Mouse (Mus musculus) G1E (cell line): ENCODE results near the gene Hexa.

Experiments
- CTCF ChIP-seq: IDR thresholded peaks from 2 replicates; pipeline ENCODE4 v1.5.1; 2012; ENCODE audit warnings: low read depth, low read length, inconsistent platforms, mixed read lengths
- GATA1 ChIP-seq: IDR thresholded peaks from 2 replicates; pipeline ENCODE4 v1.6.1; 2012; ENCODE audit warnings: borderline replicate concordance, low read length, inconsistent platforms, mixed read lengths
- GATA2 ChIP-seq: IDR thresholded peaks from 2 replicates; pipeline ENCODE4 v1.6.1; 2012; ENCODE audit warnings: low read depth, low read length, inconsistent platforms, borderline replicate concordance
- TAL1 ChIP-seq: conservative IDR thresholded peaks from 2 replicates; pipeline ENCODE4 v1.6.1; 2012; ENCODE audit warnings: low read depth, low read length, inconsistent platforms, mixed read lengths

DNA sequence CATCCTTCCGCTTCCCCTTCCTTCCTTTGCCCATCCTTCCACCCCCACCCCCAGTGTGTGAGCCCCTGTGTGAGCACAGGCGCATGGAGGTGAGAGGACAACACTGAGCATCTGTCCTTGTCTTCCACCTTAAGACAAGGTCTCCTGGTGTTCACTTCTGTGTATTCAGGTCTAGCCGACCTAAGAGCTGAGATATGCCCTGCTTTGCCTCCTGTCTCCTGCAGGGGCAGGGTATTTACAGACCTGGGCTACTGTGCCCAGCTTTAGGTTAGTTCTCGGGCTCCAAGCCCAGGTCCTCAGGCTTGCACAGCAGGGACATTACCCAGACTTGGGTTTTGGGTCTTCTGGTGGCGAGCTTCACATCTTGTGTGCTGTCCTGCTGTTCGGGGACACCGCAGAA is 22.2 kb upstream of the Hexa start:
- TF ChIP-seq CTCF, result no peak
- TF ChIP-seq GATA1, result no peak
- TF ChIP-seq TAL1, result no peak
- no peak for TF ChIP-seq GATA2
